Mouse (Mus musculus): Measurements from ENCODE around the gene Mfsd14a. TPM values are rescaled to one million over a fixed set of nuclear protein-coding genes. Genes with fewer than 3 reads are reported as not detected.

Gene Mfsd14a
- total and polyA plus RNA-seq, 2 experiments from 2014 or later: 39.9 to 44.3 TPM

DNA sequence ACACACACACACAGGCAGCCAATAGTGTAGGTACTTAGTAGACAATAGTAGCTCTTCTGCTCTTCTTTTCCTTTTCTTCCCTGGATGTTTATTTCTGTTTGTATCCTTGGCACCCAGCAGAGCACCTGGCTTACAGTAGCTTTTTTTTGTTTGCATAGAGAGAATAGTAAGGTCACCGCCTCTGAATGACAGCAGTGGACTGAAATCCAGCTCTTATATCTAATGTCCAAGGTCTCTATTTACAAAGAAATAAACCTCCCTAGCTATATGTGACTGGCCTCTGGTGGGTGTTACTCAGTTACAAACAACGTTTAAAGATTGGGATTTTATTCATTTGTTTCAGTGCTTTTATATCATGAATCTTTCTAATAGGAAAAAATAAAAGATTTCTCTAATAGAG, 62.8 kb downstream of the Mfsd14a start:
- H3K4me1 ChIP-seq (ENCODE audit: control insufficient read depth, insufficient read depth): peaks cover 7% of the 10 kb centered on the region
- no peak for ATAC-seq (ENCODE audit: insufficient read depth, low read depth)

DNA sequence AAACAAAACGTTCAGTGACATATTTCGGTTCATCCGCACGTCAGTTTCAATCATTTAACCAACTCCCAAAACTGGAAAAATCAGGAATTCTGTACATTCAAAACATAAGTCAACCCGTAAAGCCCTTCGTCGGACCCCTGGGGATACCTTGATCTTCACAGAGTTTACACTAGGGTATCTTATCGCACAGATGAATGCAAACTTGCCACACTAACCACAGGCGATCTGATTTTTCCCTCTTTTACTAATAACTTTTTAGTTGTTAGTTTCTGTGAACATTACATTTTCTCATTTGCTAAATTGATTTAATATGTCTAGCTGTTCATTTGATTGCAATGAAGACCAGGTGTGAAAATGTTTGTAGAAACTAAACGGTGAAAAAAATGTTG, 66.9 kb downstream of the Mfsd14a start:
- H3K4me3 ChIP-seq (ENCODE audit: low read depth, low read length): peak overlapping the region; percentile 98
- no peaks in the 10 kb centered on the region for H3K27me3 ChIP-seq (ENCODE audit: control insufficient read depth, insufficient read depth, low read length)
- DNase-seq (ENCODE audit: low spot score) (no peak), ATAC-seq (ENCODE audit: insufficient read depth, low read depth) (no peak)
- WGBS: 6% methylated on average over 10 of the region's 10 CpGs
- no peaks in the 10 kb centered on the region for H3K9me3 ChIP-seq (replicated peaks; ENCODE audit: control insufficient read depth, low read length)
- peaks cover 7% of the 10 kb centered on the region for H3K4me1 ChIP-seq (ENCODE audit: control insufficient read depth, insufficient read depth)
- H3K4me2 ChIP-seq (ENCODE audit: low read depth, low read length): peak overlapping the region; percentile 88
- TF ChIP-seq EP300 (IDR thresholded peaks at IDR 0.05; ENCODE audit: low read depth): no peak
- TF ChIP-seq CTCF (IDR thresholded peaks at IDR 0.05; ENCODE audit: low read depth): no peak
- peak overlapping the region; percentile 84 for H3K9ac ChIP-seq (replicated peaks; ENCODE audit: low read depth, low read length)
- no peak overlapping the region for H3K27ac ChIP-seq (ENCODE audit: low read depth)
- H3K36me3 ChIP-seq (replicated peaks; ENCODE audit: control insufficient read depth, insufficient read depth, low read length): peaks cover 12% of the 10 kb centered on the region

More for the DNA sequence above, 62.8 kb downstream of the Mfsd14a start:
- no peak for TF ChIP-seq EP300 (IDR thresholded peaks at IDR 0.05; ENCODE audit: low read depth)
- no peak for TF ChIP-seq CTCF (IDR thresholded peaks at IDR 0.05; ENCODE audit: low read depth)
- WGBS: 83% methylated on average over 2 of the region's 2 CpGs
- Histone ChIP-seq H3K36me3 (replicated peaks; ENCODE audit: control insufficient read depth, insufficient read depth, low read length) (no peaks in the 10 kb centered on the region), H3K9ac (replicated peaks; ENCODE audit: low read depth, low read length) (no peak overlapping the region), H3K4me3 (ENCODE audit: low read depth, low read length) (no peak overlapping the region), H3K9me3 (replicated peaks; ENCODE audit: control insufficient read depth, low read length) (no peaks in the 10 kb centered on the region), H3K27me3 (ENCODE audit: control insufficient read depth, insufficient read depth, low read length) (no peaks in the 10 kb centered on the region), H3K4me2 (ENCODE audit: low read depth, low read length) (no peak overlapping the region), H3K27ac (ENCODE audit: low read depth) (no peak overlapping the region)
- DNase-seq (ENCODE audit: low spot score): no peak

DNA sequence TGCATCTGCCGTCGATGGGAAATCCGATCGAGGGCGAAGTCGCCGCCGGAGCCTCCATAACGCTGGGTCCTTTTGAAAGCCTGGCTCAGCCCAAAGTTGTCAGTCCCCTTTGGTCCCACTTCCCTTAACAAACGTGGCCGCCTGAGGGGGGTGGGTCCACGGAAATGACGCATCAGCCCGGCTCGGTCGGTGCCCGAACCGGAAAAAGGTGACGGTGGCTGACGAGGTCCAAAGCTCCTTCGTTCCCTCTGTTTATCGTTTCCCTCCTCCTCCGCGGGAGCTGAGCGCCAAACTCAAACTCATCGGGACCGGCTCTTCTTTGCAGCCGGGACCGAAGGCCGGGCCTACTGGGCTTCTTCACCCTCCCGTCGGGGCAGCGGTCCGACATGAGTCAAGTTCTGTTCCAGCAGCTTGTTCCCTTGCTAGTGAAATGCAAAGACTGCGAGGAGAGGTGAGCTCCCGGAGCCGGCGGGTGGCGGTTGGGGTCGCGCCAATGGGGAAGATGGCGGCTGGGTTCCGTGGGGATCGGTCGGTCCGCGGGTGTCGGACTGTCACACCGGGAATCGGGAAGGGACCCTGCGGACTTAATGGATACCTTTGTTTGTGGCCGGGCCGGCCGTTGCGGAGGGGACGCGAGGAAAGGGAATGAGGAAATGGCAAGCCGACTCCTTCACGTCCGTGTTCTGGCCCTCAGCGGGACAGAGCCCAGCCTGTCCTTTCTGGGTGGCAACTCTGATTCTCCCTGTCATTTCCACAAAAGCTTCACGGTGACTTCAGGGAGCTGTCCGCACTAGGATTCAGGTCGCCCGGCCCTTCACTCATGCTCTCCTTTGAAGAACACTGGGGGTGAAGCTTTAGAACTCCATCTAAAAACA, 67.5 kb downstream of the Mfsd14a start, which contains the start of gene Sass6:
Gene Sass6, plus strand, starts transcription at position 255 of the 875 bp plus-strand sequence.
- Histone ChIP-seq H3K9me3 (replicated peaks; ENCODE audit: control insufficient read depth, low read length) (no peaks in the 10 kb centered on the region), H3K27ac (ENCODE audit: low read depth) (peak within 1 kb of the TSS; percentile 90), H3K4me3 (ENCODE audit: low read depth, low read length) (peak within 1 kb of the TSS; percentile 98), H3K4me2 (ENCODE audit: low read depth, low read length) (peak within 1 kb of the TSS; percentile 88), H3K9ac (replicated peaks; ENCODE audit: low read depth, low read length) (peak within 1 kb of the TSS; percentile 84), H3K36me3 (replicated peaks; ENCODE audit: control insufficient read depth, insufficient read depth, low read length) (peaks cover 17% of the 10 kb centered on the region), H3K27me3 (ENCODE audit: control insufficient read depth, insufficient read depth, low read length) (no peaks in the 10 kb centered on the region), H3K4me1 (ENCODE audit: control insufficient read depth, insufficient read depth) (peaks cover 7% of the 10 kb centered on the region)
- DNase-seq (ENCODE audit: low spot score) (peak; percentile 95), ATAC-seq (ENCODE audit: insufficient read depth, low read depth) (peak; percentile 97)
- peak; percentile 86; the same call in 1 of the 2 replicates for TF ChIP-seq EP300 (IDR thresholded peaks at IDR 0.05; ENCODE audit: low read depth)
- no peak for TF ChIP-seq CTCF (IDR thresholded peaks at IDR 0.05; ENCODE audit: low read depth)
- WGBS: under 1% methylated on average over 65 of the region's 65 CpGs

DNA sequence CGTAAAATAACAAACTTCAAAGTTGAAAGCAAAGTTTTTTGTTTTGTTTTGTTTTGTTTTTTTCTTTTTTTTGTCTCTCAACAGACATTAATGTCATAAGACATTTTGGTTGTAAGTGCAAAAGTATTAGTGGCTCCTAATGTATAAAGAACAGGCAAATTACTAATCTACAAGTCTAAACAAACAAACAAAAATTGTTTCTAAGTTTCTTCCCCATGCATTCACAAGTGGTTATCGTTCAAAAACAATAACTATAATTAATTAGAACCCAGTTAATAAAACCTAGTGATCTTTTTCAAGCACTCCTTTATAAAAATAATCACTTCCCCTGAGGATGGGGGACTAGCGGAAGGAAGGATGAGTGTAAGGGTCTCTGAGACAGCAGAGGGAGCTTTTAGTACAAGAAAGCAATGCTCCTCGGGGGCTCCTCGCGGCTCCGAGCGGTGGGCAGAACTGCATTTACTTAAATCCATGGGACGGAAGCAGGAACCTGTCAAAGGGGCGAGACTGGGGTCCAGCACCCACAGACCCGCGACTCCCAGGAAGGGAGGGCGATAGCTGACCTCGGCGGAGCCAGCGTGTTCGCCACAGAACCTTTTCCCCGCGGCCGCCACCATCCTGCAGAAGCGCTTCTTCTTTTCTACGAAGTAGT, 68.3 kb downstream of the Mfsd14a start:
- WGBS: 1% methylated on average over 22 of the region's 22 CpGs
- DNase-seq (ENCODE audit: low spot score): peak; percentile 32

DNA sequence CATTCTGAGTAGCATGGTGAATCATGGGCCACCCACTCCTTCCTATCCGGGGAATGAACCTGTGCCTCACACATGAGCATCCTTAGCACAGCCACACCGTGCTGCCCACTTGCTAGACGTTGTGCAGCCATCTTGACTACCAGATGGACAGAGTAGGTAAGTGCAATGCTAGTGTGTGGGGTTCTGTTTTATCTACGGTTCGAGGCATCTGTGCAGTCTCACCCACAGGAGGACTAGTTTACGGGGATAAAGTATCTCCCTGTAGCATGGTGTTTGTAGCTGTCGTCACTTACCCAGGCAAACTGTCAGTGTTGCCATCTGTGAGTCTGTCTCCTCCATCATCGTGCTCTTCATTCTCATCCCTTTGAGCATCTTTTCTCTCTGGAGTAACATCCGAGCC, 80.3 kb downstream of the Mfsd14a start:
- no peak for TF ChIP-seq CTCF (IDR thresholded peaks at IDR 0.05; ENCODE audit: low read depth)
- TF ChIP-seq EP300 (IDR thresholded peaks at IDR 0.05; ENCODE audit: low read depth): no peak
- H3K27me3 ChIP-seq (ENCODE audit: control insufficient read depth, insufficient read depth, low read length): no peaks in the 10 kb centered on the region
- H3K36me3 ChIP-seq (replicated peaks; ENCODE audit: control insufficient read depth, insufficient read depth, low read length): peaks cover 75% of the 10 kb centered on the region
- ATAC-seq (ENCODE audit: insufficient read depth, low read depth): no peak
- H3K4me3 ChIP-seq (ENCODE audit: low read depth, low read length): no peak overlapping the region
- no peak for DNase-seq (ENCODE audit: low spot score)
- WGBS: 78% methylated on average over 9 of the region's 9 CpGs
- no peak overlapping the region for H3K9ac ChIP-seq (replicated peaks; ENCODE audit: low read depth, low read length)
- H3K4me2 ChIP-seq (ENCODE audit: low read depth, low read length): no peak overlapping the region
- no peaks in the 10 kb centered on the region for H3K9me3 ChIP-seq (replicated peaks; ENCODE audit: control insufficient read depth, low read length)
- no peak overlapping the region for H3K27ac ChIP-seq (ENCODE audit: low read depth)
- no peaks in the 10 kb centered on the region for H3K4me1 ChIP-seq (ENCODE audit: control insufficient read depth, insufficient read depth)

More for the DNA sequence above, 68.3 kb downstream of the Mfsd14a start:
- Histone ChIP-seq H3K4me1 (ENCODE audit: control insufficient read depth, insufficient read depth) (peaks cover 7% of the 10 kb centered on the region), H3K9me3 (replicated peaks; ENCODE audit: control insufficient read depth, low read length) (no peaks in the 10 kb centered on the region), H3K4me2 (ENCODE audit: low read depth, low read length) (peak overlapping the region; percentile 88), H3K4me3 (ENCODE audit: low read depth, low read length) (peak overlapping the region; percentile 98), H3K27ac (ENCODE audit: low read depth) (peak overlapping the region; percentile 90), H3K9ac (replicated peaks; ENCODE audit: low read depth, low read length) (peak overlapping the region; percentile 84), H3K36me3 (replicated peaks; ENCODE audit: control insufficient read depth, insufficient read depth, low read length) (peaks cover 25% of the 10 kb centered on the region), H3K27me3 (ENCODE audit: control insufficient read depth, insufficient read depth, low read length) (no peaks in the 10 kb centered on the region)
- peak; percentile 59 for ATAC-seq (ENCODE audit: insufficient read depth, low read depth)
- TF ChIP-seq CTCF (IDR thresholded peaks at IDR 0.05; ENCODE audit: low read depth) (no peak), EP300 (IDR thresholded peaks at IDR 0.05; ENCODE audit: low read depth) (no peak)

Other genes starting within 250 kb of the Mfsd14a start
- gene Cdc14a, start 238.6 kb downstream of the Mfsd14a start, total RNA-seq (2014; rRNA removed; ENCODE audit: low replicate concordance): 3.0 and 6.1 TPM in 2 replicates
- 2.2 and 2.5 TPM in 2 replicates for gene Cdc14a, start 238.6 kb downstream of the Mfsd14a start, polyA plus RNA-seq (2015; fragmentation: Nextera tagmentation; extraction: Ambion mirVana)
- 31.3 and 58.1 TPM in 2 replicates for gene Rtca, start 154.5 kb downstream of the Mfsd14a start, total RNA-seq (2014; rRNA removed; ENCODE audit: low replicate concordance)
- 50.4 and 51.3 TPM in 2 replicates for gene Rtca, start 154.5 kb downstream of the Mfsd14a start, polyA plus RNA-seq (2015; fragmentation: Nextera tagmentation; extraction: Ambion mirVana)
- 16.3 and 22.8 TPM in 2 replicates for gene Dbt, start 149.6 kb downstream of the Mfsd14a start, total RNA-seq (2014; rRNA removed; ENCODE audit: low replicate concordance)
- gene Dbt, start 149.6 kb downstream of the Mfsd14a start, polyA plus RNA-seq (2015; fragmentation: Nextera tagmentation; extraction: Ambion mirVana): 19.5 and 20.5 TPM in 2 replicates
- 34.6 and 52.8 TPM in 2 replicates for gene Lrrc39, start 99.7 kb downstream of the Mfsd14a start, total RNA-seq (2014; rRNA removed; ENCODE audit: low replicate concordance)
- 75.9 and 77.7 TPM in 2 replicates for gene Lrrc39, start 99.7 kb downstream of the Mfsd14a start, polyA plus RNA-seq (2015; fragmentation: Nextera tagmentation; extraction: Ambion mirVana)
- gene Sass6, start 67.7 kb downstream of the Mfsd14a start, total RNA-seq (2014; rRNA removed; ENCODE audit: low replicate concordance): 1.3 and 1.6 TPM in 2 replicates
- gene Sass6, start 67.7 kb downstream of the Mfsd14a start, polyA plus RNA-seq (2015; fragmentation: Nextera tagmentation; extraction: Ambion mirVana): 4.7 and 4.8 TPM in 2 replicates
- gene Trmt13, start 48.1 kb downstream of the Mfsd14a start, total RNA-seq (2014; rRNA removed; ENCODE audit: low replicate concordance): 5.9 and 13.3 TPM in 2 replicates
- gene Trmt13, start 48.1 kb downstream of the Mfsd14a start, polyA plus RNA-seq (2015; fragmentation: Nextera tagmentation; extraction: Ambion mirVana): 11.0 and 11.9 TPM in 2 replicates
- not detected in 2 replicates for gene Gm43191, start 18.6 kb upstream of the Mfsd14a start, total RNA-seq (2014; rRNA removed; ENCODE audit: low replicate concordance)
- not detected in 2 replicates for gene Gm43191, start 18.6 kb upstream of the Mfsd14a start, polyA plus RNA-seq (2015; fragmentation: Nextera tagmentation; extraction: Ambion mirVana)
- gene Slc35a3, start 50.2 kb upstream of the Mfsd14a start, total RNA-seq (2014; rRNA removed; ENCODE audit: low replicate concordance): 18.3 and 28.9 TPM in 2 replicates
- gene Slc35a3, start 50.2 kb upstream of the Mfsd14a start, polyA plus RNA-seq (2015; fragmentation: Nextera tagmentation; extraction: Ambion mirVana): 6.9 and 7.0 TPM in 2 replicates
- 241 and 242 TPM in 2 replicates for gene Agl, start 145.5 kb upstream of the Mfsd14a start, total RNA-seq (2014; rRNA removed; ENCODE audit: low replicate concordance)
- gene Agl, start 145.5 kb upstream of the Mfsd14a start, polyA plus RNA-seq (2015; fragmentation: Nextera tagmentation; extraction: Ambion mirVana): 69.0 and 75.0 TPM in 2 replicates
- gene Frrs1, start 196.8 kb upstream of the Mfsd14a start, total RNA-seq (2014; rRNA removed; ENCODE audit: low replicate concordance): 3.2 and 4.4 TPM in 2 replicates
- 9.8 and 9.9 TPM in 2 replicates for gene Frrs1, start 196.8 kb upstream of the Mfsd14a start, polyA plus RNA-seq (2015; fragmentation: Nextera tagmentation; extraction: Ambion mirVana)

Measured in heart, postnatal 0 days (tissue).